Mouse (Mus musculus) forebrain, embryonic 16.5 days (tissue): ENCODE data around the gene Flt4. TPM values are rescaled to one million over a fixed set of nuclear protein-coding genes. Genes with fewer than 3 reads are reported as not detected.

ENCODE experiments used
- ATAC-seq: fragments of 200-750 bp; cut with Nextera tagmentation; 2 replicates; pipeline ENCODE4 v1.8.0; 2017; ENCODE audit warnings: mild to moderate bottlenecking, moderate library complexity
- H3K27ac ChIP-seq: fragments of 300-500 bp; sonication (generic); 2 replicates; pipeline ENCODE4 v1.5.1; 2014; ENCODE audit warnings: low read length, control low read depth
- H3K27me3 ChIP-seq: fragments of 300-500 bp; sonication (generic); replicated peaks from 2 replicates; pipeline ENCODE4 v1.6.1; 2014; ENCODE audit warnings: low read length; ENCODE audit not compliant: control insufficient read depth, insufficient read depth
- H3K36me3 ChIP-seq: fragments of 300-500 bp; sonication (generic); 2 replicates; pipeline ENCODE4 v1.6.1; 2014; ENCODE audit not compliant: control insufficient read depth, insufficient read depth
- H3K4me1 ChIP-seq: fragments of 300-500 bp; sonication (generic); replicated peaks from 2 replicates; pipeline ENCODE4 v1.6.1; 2014; ENCODE audit warnings: low read length; ENCODE audit not compliant: control insufficient read depth, insufficient read depth
- H3K4me2 ChIP-seq: fragments of 300-500 bp; sonication (generic); 2 replicates; pipeline ENCODE4 v1.6.1; 2014; ENCODE audit warnings: mild to moderate bottlenecking, low read length, control low read depth
- H3K4me3 ChIP-seq: fragments of 300-500 bp; sonication (generic); replicated peaks from 2 replicates; pipeline ENCODE4 v1.5.1; 2014; ENCODE audit warnings: mild to moderate bottlenecking, low read length, control low read depth
- H3K9ac ChIP-seq: fragments of 300-500 bp; sonication (generic); replicated peaks from 2 replicates; pipeline ENCODE4 v1.6.1; 2014; ENCODE audit warnings: low read depth, low read length, control low read depth
- H3K9me3 ChIP-seq: fragments of 300-500 bp; sonication (generic); 2 replicates; pipeline ENCODE4 v1.6.1; 2016; ENCODE audit warnings: low read length; ENCODE audit not compliant: control insufficient read depth
- WGBS: fragments of 180-500 bp; shearing (Covaris S2); extraction: QIAGEN DNeasy Blood & Tissue Kit; methylation state at CpG from one replicate; pipeline ENCODE4 v1.1.7; 2014; 5-methylcytosine and 5-hydroxymethylcytosine counted together
- polyA plus RNA-seq: library from polyadenylated mRNA; unstranded; fragments of >200 nt; fragmentation: Nextera tagmentation; extraction: Ambion mirVana; gene quantifications from 2 replicates; pipeline ENCODE4 v1.2.1, GENCODE M21; 2015

The Flt4 gene
- polyA plus RNA-seq, 1 experiment from 2014 or later: 1.7 TPM

DNA sequence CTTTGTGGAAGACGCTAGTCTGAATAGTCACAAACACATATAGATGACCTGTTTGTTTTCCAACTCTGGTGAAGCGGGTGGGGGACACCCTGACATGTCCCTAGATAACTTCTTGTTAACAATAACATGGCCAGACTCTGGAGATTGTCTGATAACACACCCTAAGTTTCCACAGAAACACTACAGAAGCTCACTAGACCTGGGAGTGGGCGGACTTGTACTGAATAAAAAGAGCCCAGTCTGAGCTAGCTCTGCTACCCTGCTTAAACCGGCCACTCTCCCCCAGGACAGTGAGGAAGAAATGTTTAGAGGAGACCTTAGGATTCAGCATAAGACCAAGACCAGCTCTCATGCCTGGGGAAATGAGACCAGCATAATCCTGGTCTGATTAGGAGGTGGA, 56.4 kb downstream of the Flt4 start:
- Histone ChIP-seq H3K27me3 (no peaks in the 10 kb centered on the region), H3K27ac (no peak overlapping the region), H3K4me1 (no peaks in the 10 kb centered on the region), H3K4me3 (no peak overlapping the region), H3K36me3 (no peaks in the 10 kb centered on the region), H3K9me3 (no peaks in the 10 kb centered on the region), H3K9ac (no peak overlapping the region), H3K4me2 (no peak overlapping the region)
- no peak for ATAC-seq
- 86% methylated on average over 4 of the region's 4 CpGs for whole genome bisulfite sequencing

DNA sequence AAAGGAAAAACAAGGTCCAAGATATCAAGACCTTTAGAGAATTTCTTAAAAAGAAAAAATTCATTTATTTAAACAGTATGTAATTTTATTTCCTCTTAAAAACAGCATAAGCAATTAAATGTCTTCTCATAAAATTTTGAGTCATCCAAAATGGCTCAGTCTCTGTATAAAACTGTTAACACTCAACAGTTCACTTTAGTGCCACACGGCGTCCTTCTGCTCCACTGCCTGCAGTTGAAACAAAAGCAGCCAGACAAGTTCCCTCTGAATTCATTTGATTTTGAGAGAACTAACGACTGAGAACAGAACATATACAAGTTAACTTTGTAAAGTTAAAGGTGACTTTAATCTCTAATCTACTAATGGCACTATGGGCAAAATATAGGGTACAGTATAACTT, 64.4 kb downstream of the Flt4 start:
- H3K4me2 ChIP-seq: no peak overlapping the region
- no peak overlapping the region for H3K9ac ChIP-seq
- H3K4me3 ChIP-seq: no peak overlapping the region
- no peaks in the 10 kb centered on the region for H3K9me3 ChIP-seq
- no peak overlapping the region for H3K27ac ChIP-seq
- H3K27me3 ChIP-seq: no peaks in the 10 kb centered on the region
- ATAC-seq: no peak
- H3K4me1 ChIP-seq: no peaks in the 10 kb centered on the region
- H3K36me3 ChIP-seq: peaks cover 23% of the 10 kb centered on the region
- 60% methylated on average over 3 of the region's 3 CpGs for WGBS

DNA sequence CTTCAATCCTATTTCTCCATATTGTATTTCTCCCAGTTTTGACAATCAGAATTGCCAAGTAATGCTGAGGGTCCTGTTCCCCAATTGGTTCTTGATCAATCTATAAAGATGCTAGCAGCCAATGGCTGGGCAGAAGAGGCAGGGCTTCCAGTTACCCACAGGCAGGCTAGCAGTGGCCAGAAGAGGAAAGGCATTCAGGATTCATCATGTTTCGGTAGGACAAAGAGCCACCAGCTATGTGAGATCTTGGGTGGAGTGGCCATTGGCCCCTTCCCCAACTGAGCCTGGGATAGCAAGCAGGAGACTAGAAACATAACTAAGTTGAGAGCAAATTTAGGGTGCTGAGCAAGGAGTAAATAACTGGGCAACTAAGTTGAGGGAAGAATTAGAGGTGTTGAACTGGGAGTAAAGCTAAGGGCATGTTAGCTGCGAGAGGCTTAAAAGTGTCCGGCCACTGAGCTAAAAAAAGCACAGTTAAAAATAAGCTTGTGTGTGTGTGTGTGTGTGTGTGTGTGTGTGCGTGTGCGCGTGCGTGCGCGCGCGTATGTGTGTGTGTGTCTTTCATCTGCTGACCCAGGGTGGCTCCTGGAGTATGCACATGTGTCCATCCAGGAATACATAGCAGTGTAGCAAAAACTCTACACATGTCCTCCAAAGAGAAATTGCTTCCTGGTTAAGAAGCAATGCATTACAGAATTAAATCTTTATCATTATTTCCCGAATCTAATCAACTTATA, 75.3 kb downstream of the Flt4 start:
- Histone ChIP-seq H3K9me3 (no peaks in the 10 kb centered on the region), H3K27me3 (no peaks in the 10 kb centered on the region), H3K9ac (no peak overlapping the region), H3K36me3 (peaks cover 32% of the 10 kb centered on the region), H3K27ac (no peak overlapping the region), H3K4me1 (no peaks in the 10 kb centered on the region), H3K4me2 (no peak overlapping the region), H3K4me3 (no peak overlapping the region)
- ATAC-seq: no peak
- 95% methylated on average over 12 of the region's 12 CpGs for WGBS

DNA sequence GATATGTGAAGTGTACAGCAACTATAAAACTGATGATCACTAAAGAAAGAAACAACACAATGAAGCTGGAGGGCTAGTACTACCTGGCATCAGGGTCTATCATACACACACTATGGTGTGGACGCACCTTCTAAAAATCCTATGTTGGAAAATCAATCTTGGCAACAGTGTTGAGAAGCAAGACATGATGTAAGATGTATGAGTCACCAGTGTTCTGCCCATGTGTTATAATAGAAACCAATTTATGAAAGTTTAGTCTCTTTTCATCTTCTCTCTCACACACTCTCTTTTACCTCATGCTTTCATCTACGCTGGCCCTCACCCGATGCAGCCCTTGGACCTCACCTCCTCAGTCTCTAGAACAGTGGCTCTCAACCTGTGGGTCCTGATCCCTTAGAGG, 86.0 kb downstream of the Flt4 start:
- 96% methylated on average over 3 of the region's 3 CpGs for WGBS
- no peaks in the 10 kb centered on the region; the same call in 1 of the 2 replicates for H3K36me3 ChIP-seq
- ATAC-seq: no peak
- no peak overlapping the region for H3K9ac ChIP-seq
- H3K9me3 ChIP-seq: no peaks in the 10 kb centered on the region
- no peaks in the 10 kb centered on the region for H3K27me3 ChIP-seq
- H3K4me3 ChIP-seq: no peak overlapping the region
- no peak overlapping the region for H3K27ac ChIP-seq
- H3K4me2 ChIP-seq: no peak overlapping the region
- peaks cover 9% of the 10 kb centered on the region for H3K4me1 ChIP-seq

DNA sequence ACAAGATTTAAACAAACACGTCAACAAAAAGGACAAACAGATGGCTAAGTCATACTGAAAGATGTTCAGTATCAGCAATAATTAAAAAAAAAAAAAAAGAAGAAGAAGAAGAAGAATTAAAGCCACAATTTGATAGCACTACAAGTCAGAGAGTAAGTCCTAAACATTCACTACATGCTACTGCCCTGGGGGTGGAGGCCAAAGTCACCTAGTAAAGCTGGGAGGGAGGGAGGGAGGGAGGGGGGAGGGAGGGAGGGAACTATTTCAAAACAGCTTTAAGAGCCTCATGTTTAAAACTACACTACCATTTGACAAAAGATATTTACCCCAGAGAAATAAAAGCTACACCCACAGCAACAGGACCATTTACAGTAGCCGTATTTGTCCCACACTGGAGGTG, 86.6 kb downstream of the Flt4 start:
- Histone ChIP-seq H3K27ac (no peak overlapping the region), H3K4me3 (no peak overlapping the region), H3K27me3 (no peaks in the 10 kb centered on the region), H3K9me3 (no peaks in the 10 kb centered on the region), H3K36me3 (no peaks in the 10 kb centered on the region; the same call in 1 of the 2 replicates), H3K4me1 (peaks cover 6% of the 10 kb centered on the region), H3K9ac (no peak overlapping the region), H3K4me2 (no peak overlapping the region)
- no peak for ATAC-seq
- 77% methylated on average over 2 of the region's 2 CpGs for WGBS

DNA sequence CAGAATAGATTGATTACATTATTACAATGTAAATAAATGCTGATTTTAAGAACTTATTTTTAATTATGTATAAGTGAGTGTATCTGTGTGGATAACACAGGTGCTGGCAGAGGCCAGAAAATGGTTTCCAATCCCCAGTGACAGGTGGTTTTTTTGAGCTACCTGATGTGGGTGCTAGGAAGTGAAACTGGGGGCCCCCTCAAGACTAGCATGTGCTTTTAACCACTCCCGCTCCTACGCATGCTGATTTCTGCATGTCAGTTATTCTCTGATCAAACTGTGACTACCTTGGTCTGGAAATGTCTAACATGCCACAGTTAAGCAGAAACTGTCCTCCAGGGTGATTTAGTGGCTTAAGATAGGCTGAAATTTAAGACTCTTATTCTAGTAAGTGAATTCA, 87.4 kb downstream of the Flt4 start:
- Histone ChIP-seq H3K9me3 (no peaks in the 10 kb centered on the region), H3K36me3 (peaks cover 5% of the 10 kb centered on the region), H3K4me1 (peaks cover 3% of the 10 kb centered on the region), H3K27ac (no peak overlapping the region), H3K4me3 (no peak overlapping the region), H3K9ac (no peak overlapping the region), H3K4me2 (no peak overlapping the region), H3K27me3 (no peaks in the 10 kb centered on the region)
- no peak for ATAC-seq
- 95% methylated on average over 2 of the region's 2 CpGs for WGBS

DNA sequence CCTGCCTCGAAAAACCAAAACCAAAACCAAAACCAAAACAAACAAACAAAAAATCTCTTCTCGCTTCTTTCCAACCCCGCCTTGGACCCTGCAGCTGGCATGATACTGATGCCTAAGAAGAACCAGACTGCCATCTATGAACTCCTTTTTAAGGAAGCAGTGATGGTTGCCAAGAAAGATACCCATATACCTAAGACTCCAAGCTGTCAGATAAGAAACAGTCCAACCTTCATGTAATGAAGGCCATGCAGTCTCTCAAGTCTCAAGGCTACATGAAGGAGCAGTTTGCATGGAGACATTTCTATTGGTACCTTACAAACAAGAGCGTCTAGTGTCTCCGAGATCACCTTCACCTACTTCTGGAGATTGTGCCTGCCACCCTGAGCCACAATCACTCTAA, 88.7 kb downstream of the Flt4 start:
- Histone ChIP-seq H3K4me3 (no peak overlapping the region), H3K36me3 (peaks cover 15% of the 10 kb centered on the region), H3K4me2 (no peak overlapping the region), H3K27me3 (no peaks in the 10 kb centered on the region), H3K9me3 (no peaks in the 10 kb centered on the region), H3K9ac (no peak overlapping the region), H3K27ac (no peak overlapping the region), H3K4me1 (peaks cover 3% of the 10 kb centered on the region)
- ATAC-seq: no peak
- WGBS: 93% methylated on average over 5 of the region's 5 CpGs

DNA sequence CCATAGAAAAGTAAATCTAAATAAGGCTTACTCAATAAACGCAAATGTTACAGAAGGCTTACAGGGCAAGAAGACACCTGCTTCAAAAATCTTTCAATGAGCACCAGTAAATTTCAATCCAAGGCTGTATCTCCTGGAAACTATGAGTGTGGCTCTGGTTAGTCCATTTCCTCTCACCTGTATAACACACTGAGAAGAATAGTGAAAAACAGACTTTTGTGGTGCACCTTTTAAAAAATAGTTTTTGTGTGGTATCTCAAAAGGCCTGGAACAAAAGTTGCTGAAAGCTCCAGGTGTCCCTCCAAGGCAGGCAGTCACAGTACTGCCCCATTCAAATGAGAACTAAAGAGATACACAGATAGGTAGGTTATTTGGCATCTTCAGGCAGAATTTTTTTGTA, 90.0 kb downstream of the Flt4 start:
- peaks cover 15% of the 10 kb centered on the region for H3K36me3 ChIP-seq

DNA sequence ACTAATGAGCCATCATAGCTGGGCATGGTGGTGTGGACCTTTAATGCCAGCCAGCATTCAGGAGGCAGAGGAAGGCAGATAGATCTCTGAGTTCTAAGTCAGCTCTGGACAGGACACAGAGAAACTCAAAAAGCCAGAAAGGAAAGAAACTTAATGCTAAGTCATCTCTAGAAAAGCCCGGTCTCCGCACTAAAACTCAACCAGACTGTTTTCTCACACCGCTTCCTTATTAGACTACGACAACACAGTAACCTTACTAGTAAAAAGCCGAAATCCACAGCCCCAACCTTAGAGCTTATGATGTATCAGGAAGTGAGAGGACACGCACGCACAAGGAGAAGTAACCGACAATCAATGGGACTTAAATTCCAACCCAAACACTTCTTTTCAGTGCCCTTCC, 93.0 kb downstream of the Flt4 start:
- Histone ChIP-seq H3K4me3 (no peak overlapping the region), H3K27me3 (no peaks in the 10 kb centered on the region), H3K36me3 (peaks cover 17% of the 10 kb centered on the region), H3K9ac (no peak overlapping the region), H3K9me3 (no peaks in the 10 kb centered on the region), H3K27ac (no peak overlapping the region), H3K4me1 (no peaks in the 10 kb centered on the region), H3K4me2 (no peak overlapping the region)
- WGBS: 97% methylated on average over 8 of the region's 8 CpGs
- ATAC-seq: no peak

More for the DNA sequence above, 90.0 kb downstream of the Flt4 start:
- Histone ChIP-seq H3K4me3 (no peak overlapping the region), H3K27ac (no peak overlapping the region), H3K27me3 (no peaks in the 10 kb centered on the region), H3K9ac (no peak overlapping the region), H3K4me1 (peaks cover 3% of the 10 kb centered on the region), H3K4me2 (no peak overlapping the region), H3K9me3 (no peaks in the 10 kb centered on the region)
- 94% methylated on average over 1 of the region's 1 CpGs for WGBS
- ATAC-seq: no peak
